Mouse (Mus musculus): ENCODE results near the gene Cyth1.

Gene Cyth1

DNA sequence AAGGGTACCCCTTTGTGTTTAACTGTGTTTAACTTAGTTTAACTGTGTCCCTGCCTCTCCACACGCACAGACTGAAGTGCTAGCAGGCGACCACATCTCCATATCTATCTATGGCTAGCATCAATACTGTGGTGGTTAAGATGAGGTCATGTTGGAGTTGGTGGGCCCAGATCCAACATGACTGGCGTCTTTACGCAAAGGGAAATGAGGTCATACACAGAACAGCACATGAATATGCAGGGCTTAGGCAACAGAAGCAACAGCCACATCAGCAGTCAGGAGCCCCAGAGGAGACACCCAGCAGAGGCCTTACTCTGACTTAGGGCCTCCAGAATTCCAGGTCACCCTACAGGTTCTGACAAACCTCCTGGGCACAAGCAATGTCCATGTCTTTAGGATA lies 95.4 kb downstream of the Cyth1 start:
- in situ Hi-C loops (cut with MboI), result no loop called here

- in situ Hi-C loops (cut with MboI), result no loop called here
Observed at GRCm38 (mm10) chr11:118151423-118152180, 96.8 kb downstream of the Cyth1 start.

- in situ Hi-C loops (cut with MboI), result no loop called here
Observed at GRCm38 (mm10) chr11:118150115-118150701, 98.2 kb downstream of the Cyth1 start.

DNA sequence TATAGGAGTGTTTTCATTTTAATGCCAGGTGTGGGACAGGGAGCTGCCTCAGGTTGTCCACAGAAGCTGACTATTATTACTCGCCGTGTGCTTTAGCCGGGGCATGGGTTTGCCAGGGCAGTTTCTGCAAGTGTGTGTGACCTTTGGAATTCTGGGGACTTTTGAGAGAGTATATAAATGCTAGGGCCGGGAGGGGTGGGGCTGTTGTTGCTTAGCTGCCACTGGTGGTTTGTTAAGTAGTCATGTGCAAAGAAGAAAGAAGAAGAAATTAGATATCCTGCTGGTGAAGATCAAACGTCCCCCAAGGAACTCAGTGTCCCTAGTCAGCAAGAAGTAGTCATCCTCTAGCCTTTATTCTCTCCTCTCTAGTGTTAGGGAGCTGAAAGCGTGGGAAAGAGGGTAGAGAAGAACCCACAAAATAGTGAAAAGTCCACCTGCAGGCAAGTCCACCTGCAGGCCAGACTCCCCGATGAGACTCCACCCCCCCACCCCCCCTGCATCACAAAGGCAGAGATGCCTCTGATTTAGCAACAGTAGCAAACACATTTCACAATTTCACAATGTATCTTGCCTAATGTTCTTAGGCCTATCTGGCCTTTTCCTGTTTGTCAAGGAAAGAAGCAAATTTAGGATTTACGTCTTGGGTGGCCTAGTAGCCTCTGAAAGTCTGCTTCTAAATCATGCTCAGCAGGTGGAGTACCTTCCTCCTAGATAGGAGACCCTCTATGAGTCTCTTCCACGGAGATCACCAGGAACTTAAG lies 100.3 kb downstream of the Cyth1 start:
- in situ Hi-C loops (cut with MboI), result loop anchor here (5.0 kb wide), 1 partner anchor 64 kb away; no protein-coding TSS in a partner anchor

DNA sequence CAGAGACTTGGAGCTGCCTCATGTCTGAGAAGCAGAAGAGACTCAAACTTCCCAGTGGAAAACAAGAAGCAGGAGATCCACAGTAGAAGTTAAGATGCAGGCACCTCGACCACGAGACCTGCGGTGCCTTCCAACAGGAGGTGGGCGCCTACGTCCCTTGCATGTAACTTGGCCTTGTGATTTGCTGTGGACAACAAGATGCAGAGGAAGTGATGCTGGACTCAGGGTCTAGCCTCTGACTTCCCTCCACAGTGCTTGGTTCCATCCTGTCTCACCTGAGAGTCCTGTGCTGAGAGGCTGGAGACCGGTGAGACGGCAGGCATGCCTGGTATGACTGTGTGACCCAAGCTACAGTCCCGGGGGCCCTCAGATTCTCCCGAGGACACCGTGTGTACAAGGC lies 101.9 kb downstream of the Cyth1 start:
- in situ Hi-C loops (cut with MboI), result loop anchor here (5.0 kb wide), 1 partner anchor 66 kb away; no protein-coding TSS in a partner anchor

- in situ Hi-C loops (cut with MboI), result loop anchor here (5.0 kb wide), 1 partner anchor 66 kb away; no protein-coding TSS in a partner anchor
Observed at GRCm38 (mm10) chr11:118145771-118146351, 102.5 kb downstream of the Cyth1 start.

DNA sequence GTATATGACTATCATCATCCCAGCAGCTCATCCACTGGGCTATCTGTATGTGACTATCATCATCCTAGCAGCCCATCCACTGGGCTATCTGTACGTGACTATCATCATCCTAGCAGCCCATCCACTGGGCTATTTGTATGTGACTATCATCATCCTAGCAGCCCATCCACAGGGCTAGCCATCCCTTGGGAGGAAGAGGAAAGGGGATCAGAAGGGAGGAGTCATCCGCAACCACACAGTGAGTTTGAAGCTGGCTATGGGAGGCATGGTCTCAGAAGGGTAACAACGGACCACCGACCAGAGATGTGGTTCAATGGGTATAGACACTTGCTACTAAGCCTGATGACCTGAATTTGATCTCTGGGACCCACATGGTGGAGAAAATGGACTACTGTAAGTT lies 103.3 kb downstream of the Cyth1 start:
- in situ Hi-C loops (cut with MboI), result loop anchor here (5.0 kb wide), 1 partner anchor 67 kb away; no protein-coding TSS in a partner anchor

DNA sequence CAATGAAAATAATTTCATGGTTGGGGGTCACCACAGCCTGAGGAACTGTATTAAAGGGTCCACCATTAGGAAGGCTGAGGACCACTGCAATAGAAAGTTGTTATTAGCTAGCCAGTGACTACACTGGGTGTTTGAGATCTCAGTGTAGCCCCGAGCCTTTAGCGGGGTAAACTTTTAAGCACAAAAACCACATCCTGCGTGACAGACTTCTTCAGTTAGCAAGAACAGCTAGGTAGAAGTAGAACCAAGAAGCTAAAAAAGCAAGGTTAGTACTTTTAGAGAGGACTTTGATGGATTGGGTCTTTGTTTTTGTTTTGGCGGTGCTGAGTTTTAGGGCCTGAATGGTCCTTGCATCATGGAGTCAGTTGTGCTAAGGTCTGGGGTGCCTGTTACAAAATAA lies 104.7 kb downstream of the Cyth1 start:
- in situ Hi-C loops (cut with MboI), result loop anchor here (5.0 kb wide), 1 partner anchor 36 kb away; no protein-coding TSS in a partner anchor

DNA sequence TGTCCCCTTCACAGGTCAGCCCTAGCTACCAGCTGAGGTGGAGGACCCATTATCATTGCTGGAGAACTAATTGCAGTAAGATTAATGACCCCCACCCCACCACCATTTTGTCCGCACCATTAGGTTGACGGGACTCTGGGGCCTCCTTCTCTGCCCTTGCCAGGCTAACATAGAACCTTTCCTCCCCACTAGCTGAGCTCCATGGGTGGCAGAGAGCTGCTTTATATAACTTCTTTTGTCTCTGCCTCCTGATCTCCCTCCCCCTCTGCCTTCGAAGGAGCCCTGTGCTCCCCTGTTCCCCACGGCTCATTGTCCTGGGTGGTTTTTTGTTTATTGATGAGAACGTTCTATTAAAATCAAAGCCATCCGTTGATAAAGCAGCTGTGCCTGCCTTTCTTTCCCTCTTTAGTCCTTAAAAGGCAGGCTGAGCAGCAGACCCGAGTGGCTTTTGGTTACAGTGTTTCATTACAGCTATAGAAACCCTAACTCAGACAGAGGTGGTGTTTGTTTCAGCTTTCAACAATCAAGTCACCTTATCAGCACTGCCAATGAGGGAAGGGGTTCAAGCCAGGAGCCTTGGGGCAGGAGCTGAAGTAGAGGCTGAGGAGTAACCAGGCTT lies 105.7 kb downstream of the Cyth1 start:
- in situ Hi-C loops (cut with MboI), result loop anchor here (5.0 kb wide), 1 partner anchor 35 kb away; no protein-coding TSS in a partner anchor

- in situ Hi-C loops (cut with MboI), result loop anchor here (5.0 kb wide), 1 partner anchor 34 kb away; no protein-coding TSS in a partner anchor
Observed at GRCm38 (mm10) chr11:118140771-118141565, 107.4 kb downstream of the Cyth1 start.

- in situ Hi-C loops (cut with MboI), result no loop called here
Observed at GRCm38 (mm10) chr11:118138347-118138746, 110.0 kb downstream of the Cyth1 start.

DNA sequence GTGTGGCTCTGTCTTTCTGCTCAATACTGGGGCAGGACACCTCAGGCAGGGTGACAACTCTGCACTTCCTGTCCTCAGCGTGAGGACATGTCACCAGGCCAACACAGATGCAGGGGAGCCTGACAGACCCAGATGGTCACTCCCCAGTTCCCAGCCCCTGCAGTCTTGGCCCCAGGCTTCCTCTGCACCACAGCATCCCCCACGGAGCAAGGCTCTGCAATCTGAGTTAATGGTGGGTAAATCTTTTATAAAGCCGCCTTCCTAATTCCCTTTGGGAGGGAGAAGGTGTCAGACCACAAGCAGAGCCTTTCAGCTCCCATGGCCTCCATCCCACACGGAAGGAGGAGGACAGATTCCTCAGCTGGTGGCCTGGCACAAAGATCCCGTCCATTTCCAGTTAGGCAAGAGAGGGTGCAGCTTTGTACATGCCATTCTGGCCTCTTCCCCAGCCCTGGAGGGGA lies 112.2 kb downstream of the Cyth1 start:
- in situ Hi-C loops (cut with MboI), result no loop called here

DNA sequence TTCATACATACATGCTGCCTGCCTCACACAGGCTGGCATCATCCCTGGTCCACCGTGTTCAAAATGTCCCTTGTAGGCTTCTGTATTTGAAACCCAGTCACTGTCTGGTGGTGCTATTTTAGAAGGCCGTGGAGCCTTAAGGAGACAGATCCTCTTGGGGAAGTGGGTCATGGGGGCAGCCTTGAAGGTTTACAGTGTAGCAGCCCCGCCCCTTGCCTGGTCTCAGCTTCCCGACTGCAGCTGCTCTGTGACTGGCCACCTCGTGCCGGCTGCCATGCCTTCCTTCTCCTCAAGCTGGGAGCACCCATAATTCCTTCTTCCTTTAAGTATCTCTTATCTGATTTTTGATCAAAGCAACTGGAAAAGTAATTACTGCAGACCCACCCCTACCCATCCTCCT lies 113.1 kb downstream of the Cyth1 start:
- in situ Hi-C loops (cut with MboI), result no loop called here

GRCm38 (mm10) chr11:118133752-118134169 lies 114.6 kb downstream of the Cyth1 start:
- in situ Hi-C loops (cut with MboI), result no loop called here

DNA sequence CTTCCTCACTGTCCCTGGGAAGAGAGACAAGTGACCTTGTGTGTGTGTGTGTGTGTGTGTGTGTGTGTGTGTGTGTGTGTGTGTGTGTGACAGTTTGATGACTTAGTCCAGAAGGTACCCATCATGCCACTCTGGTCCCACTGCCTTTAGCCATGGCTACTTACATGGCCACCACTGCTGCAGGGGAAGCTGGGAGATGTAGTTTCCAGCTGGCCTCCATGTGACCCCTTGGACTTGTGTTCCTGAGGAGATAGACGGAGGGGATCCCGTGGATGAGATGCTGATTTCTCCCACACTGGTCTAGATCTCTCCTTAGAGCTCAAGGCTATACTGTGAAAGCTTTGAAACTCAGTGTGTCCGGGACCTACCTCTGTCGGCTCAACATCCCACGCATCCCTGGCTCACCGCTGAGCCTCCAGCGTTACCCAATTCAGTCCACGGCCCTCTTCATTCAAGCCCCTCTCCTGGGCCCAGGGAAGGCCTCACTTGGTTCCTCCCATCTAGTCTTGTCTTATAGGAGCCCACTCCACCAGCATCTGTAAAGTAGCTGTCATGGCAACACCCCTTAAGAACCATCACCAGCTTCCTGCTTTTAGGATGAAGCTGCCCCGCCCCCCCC lies 115.2 kb downstream of the Cyth1 start:
- in situ Hi-C loops (cut with MboI), result no loop called here

- in situ Hi-C loops (cut with MboI), result no loop called here
Observed at GRCm38 (mm10) chr11:118132136-118132535, 116.3 kb downstream of the Cyth1 start.

DNA sequence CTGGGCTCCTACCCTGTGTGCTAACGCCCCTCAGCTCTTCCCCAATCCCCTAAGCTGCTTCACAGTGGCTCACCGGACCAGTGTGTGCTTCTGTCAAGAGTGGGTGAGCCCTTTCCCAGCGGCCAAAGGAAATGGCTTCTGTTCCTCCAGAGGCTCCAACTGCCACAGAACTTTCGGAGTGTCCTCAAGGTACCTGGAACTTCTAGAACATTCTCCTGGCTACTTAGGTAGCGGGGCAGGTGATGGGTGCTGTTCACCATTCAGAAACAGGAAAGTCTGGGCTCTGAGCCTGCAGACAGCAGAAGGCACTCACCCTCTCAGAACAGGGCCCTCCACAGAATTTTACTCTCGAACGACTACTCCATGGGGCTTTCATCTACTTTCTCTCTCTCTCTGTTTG lies 117.9 kb downstream of the Cyth1 start, which contains the start of gene Dnah17:
Dnah17 (minus strand) TSS at position 101 of the 400 bp plus-strand sequence.
- in situ Hi-C loops (cut with MboI), result no loop called here

DNA sequence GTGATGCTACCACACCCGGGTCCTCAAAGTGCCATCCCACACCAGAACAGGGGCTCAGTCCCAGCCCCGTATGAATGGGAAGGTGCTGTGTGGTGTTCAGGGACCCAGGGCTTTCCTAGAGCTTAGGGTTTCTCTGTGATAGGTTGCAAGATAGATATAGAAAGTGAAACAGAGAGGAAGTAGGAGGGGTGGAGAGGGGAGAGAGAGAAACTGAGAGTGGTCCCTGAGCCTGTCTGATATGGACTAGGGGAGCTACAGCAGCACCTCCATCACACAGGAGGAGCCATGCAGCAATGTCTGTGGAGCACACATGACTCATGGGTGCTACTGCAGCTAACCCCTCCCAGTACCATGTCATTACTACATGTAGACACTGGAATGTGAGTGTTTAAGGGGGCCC lies 118.6 kb downstream of the Cyth1 start:
- in situ Hi-C loops (cut with MboI), result no loop called here

- in situ Hi-C loops (cut with MboI), result no loop called here
Observed at GRCm38 (mm10) chr11:118121592-118121991, 126.8 kb downstream of the Cyth1 start.

DNA sequence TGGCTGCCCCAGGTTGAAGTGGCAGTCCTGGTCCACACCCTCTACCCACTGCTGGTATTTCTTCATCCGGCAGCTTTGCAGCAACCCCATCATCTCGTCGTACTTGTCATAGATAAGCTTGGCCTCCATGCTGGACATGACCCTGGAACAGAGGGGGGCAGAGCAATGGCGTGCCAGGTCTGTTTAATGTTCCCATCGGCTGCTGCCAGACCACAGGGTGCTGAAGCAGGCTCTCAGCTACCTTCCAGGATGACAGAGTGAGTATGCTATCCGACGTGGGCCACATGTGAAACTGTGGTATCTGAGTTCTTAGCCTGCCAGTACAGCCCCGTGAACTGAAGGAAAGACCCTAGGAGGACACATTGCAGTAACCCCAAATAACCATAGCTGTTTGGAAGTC lies 129.6 kb downstream of the Cyth1 start:
- in situ Hi-C loops (cut with MboI), result no loop called here
